ENCODE assay signal across 13 mouse cellular contexts in genomic region chr8:126788669-126789068, GRCm38 (mm10).
DNase-seq lines count a peak whose midpoint lies in the region; ATAC-seq and TF ChIP-seq lines count a peak whose summit lies in the region.
"Had no signal": no experiment of that assay in that cellular context is flagged by ENCODE, and none has a peak within 500 bp of the region (broad histone marks: within the 10 kb centered on the region; RNA-seq: fewer than 3 reads in every experiment).

No protein-coding gene starts in this region.

- peak; percentile 81 for ATAC-seq in kidney, embryonic 16.5 days (ENCODE audit: low FRiP score, low TSS enrichment)
- ATAC-seq in embryonic facial prominence, embryonic 13.5 days (ENCODE audit: insufficient number of reproducible peaks, insufficient read depth, low FRiP score, low TSS enrichment, low read depth) = no peak
- ATAC-seq in heart, postnatal 0 days (ENCODE audit: insufficient read depth, low read depth) = no peak; the same call in none of the 2 replicates

- DNase-seq in kidney, adult 18-20 months = no peak
- no peak for DNase-seq in heart, postnatal 0 days (ENCODE audit: low spot score)
- peak; percentile 31 for DNase-seq in mesoderm, embryonic 11.5 days (ENCODE audit: low read depth, low spot score)
- no peak for DNase-seq in spleen, adult 12 weeks (ENCODE audit: low spot score)
- no peak for DNase-seq in urinary bladder, postnatal 36 days (ENCODE audit: low spot score in 2 of 2)
- no peak for DNase-seq in cerebellum, postnatal 36 days
- DNase-seq: adrenal gland, adult 8-10 months; liver, embryonic 13.5 days; thymus, adult 18-20 months had no signal

- peak overlapping the region; percentile 82 for H3K27ac ChIP-seq in kidney, embryonic 16.5 days (ENCODE audit: low read length)
- peak overlapping the region; percentile 69; the same call in 1 of the 2 replicates for H3K27ac ChIP-seq in embryonic facial prominence, embryonic 13.5 days
- peak overlapping the region; percentile 67 for H3K27ac ChIP-seq in heart, postnatal 0 days (ENCODE audit: low read depth)
- H3K27ac ChIP-seq: liver, embryonic 13.5 days; neural tube, embryonic 12.5 days had no signal

- TF ChIP-seq CTCF in heart, postnatal 0 days (IDR thresholded peaks at IDR 0.05; ENCODE audit: low read depth) = no peak

- H3K27me3 ChIP-seq in kidney, embryonic 16.5 days (ENCODE audit: insufficient read depth, low read length) = no peaks in the 10 kb centered on the region
- H3K27me3 ChIP-seq in embryonic facial prominence, embryonic 13.5 days = no peaks in the 10 kb centered on the region
- H3K27me3 ChIP-seq in heart, postnatal 0 days (ENCODE audit: control insufficient read depth, insufficient read depth, low read length) = no peaks in the 10 kb centered on the region
- H3K27me3 ChIP-seq: liver, embryonic 13.5 days; neural tube, embryonic 12.5 days had no signal

- H3K36me3 ChIP-seq in kidney, embryonic 16.5 days (ENCODE audit: insufficient read depth, low read length) = no peaks in the 10 kb centered on the region
- H3K36me3 ChIP-seq in embryonic facial prominence, embryonic 13.5 days = no peaks in the 10 kb centered on the region
- H3K36me3 ChIP-seq in heart, postnatal 0 days (replicated peaks; ENCODE audit: control insufficient read depth, insufficient read depth, low read length) = no peaks in the 10 kb centered on the region
- H3K36me3 ChIP-seq: liver, embryonic 13.5 days; neural tube, embryonic 12.5 days had no signal

- peaks cover 16% of the 10 kb centered on the region for H3K4me1 ChIP-seq in kidney, embryonic 16.5 days (ENCODE audit: insufficient read depth, low read length)
- peaks cover 16% of the 10 kb centered on the region for H3K4me1 ChIP-seq in embryonic facial prominence, embryonic 13.5 days
- peaks cover 6% of the 10 kb centered on the region; the same call in 1 of the 2 replicates for H3K4me1 ChIP-seq in heart, postnatal 0 days (ENCODE audit: control insufficient read depth, insufficient read depth)

- no peak overlapping the region for H3K9ac ChIP-seq in kidney, embryonic 16.5 days (replicated peaks; ENCODE audit: low read length)
- no peak overlapping the region for H3K9ac ChIP-seq in embryonic facial prominence, embryonic 13.5 days
- H3K9ac ChIP-seq in heart, postnatal 0 days (replicated peaks; ENCODE audit: low read depth, low read length) = no peak overlapping the region
- H3K9ac ChIP-seq: hindbrain, embryonic 14.5 days; liver, embryonic 13.5 days; neural tube, embryonic 12.5 days had no signal

- H3K9me3 ChIP-seq in kidney, embryonic 16.5 days (ENCODE audit: low read length) = peaks cover 10% of the 10 kb centered on the region
- H3K9me3 ChIP-seq in embryonic facial prominence, embryonic 13.5 days = 0 out of 2 replicates have a peak, but pooled peaks cover 5% of the 10 kb centered on the region
- H3K9me3 ChIP-seq in heart, postnatal 0 days (replicated peaks; ENCODE audit: control insufficient read depth, low read length) = no peaks in the 10 kb centered on the region
- H3K9me3 ChIP-seq: liver, embryonic 13.5 days had no signal

- H3K4me3 ChIP-seq in kidney, embryonic 16.5 days (ENCODE audit: low read length) = no peak overlapping the region
- no peak overlapping the region for H3K4me3 ChIP-seq in embryonic facial prominence, embryonic 13.5 days
- H3K4me3 ChIP-seq in heart, postnatal 0 days (ENCODE audit: low read depth, low read length) = no peak overlapping the region
- H3K4me3 ChIP-seq: liver, embryonic 13.5 days; neural tube, embryonic 12.5 days had no signal

- TF ChIP-seq EP300 in heart, postnatal 0 days (IDR thresholded peaks at IDR 0.05; ENCODE audit: low read depth) = peak; percentile 67; the same call in 1 of the 2 replicates

- H3K4me2 ChIP-seq in kidney, embryonic 16.5 days (replicated peaks; ENCODE audit: low read depth, low read length) = 0 out of 2 replicates have a peak overlapping the region, but pooled peaks have one; percentile 18
- no peak overlapping the region for H3K4me2 ChIP-seq in embryonic facial prominence, embryonic 13.5 days
- no peak overlapping the region for H3K4me2 ChIP-seq in heart, postnatal 0 days (ENCODE audit: low read depth, low read length)
- H3K4me2 ChIP-seq: hindbrain, embryonic 14.5 days; liver, embryonic 13.5 days; neural tube, embryonic 12.5 days had no signal

- WGBS in kidney, embryonic 16.5 days = 14% methylated on average over 4 of the region's 4 CpGs
- WGBS in embryonic facial prominence, embryonic 13.5 days = 54% methylated on average over 4 of the region's 4 CpGs
- WGBS in heart, postnatal 0 days = 45% methylated on average over 4 of the region's 4 CpGs
